Mouse (Mus musculus): ENCODE measurements around the gene Prkd1. TPM values are rescaled to one million over a fixed set of nuclear protein-coding genes. Genes with fewer than 3 reads are reported as not detected.

Prkd1 gene
- total and polyA plus RNA-seq, 3 experiments: not detected

DNA sequence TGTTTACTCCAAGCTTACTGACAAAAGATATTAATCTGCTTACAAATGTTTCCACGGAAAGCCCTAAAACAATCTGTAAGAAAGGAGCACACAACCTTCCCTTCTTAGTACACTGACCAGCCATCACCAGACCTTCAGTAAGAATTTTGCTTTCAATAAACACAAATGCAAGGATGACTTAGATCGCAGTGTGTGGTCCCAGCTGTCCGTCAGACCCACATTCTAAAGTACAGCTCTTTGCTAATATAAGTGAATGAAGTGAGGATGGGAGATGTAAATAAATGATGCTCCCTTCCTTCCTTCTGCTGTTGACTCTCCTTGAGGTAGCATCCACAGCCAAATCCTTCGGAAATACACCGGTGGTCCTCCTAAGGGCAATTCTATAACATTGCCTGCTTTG, 108.1 kb downstream of the Prkd1 start:
- no peak for DNase-seq (ENCODE audit: extremely low read depth)
- Histone ChIP-seq H3K4me2 (ENCODE audit: insufficient read depth, low read depth, poor library complexity, severe bottlenecking) (no peak overlapping the region), H3K27me3 (replicated peaks) (no peaks in the 10 kb centered on the region), H3K27ac (ENCODE audit: insufficient read depth, low read depth) (no peak overlapping the region), H3K9ac (ENCODE audit: insufficient read depth, low read depth) (no peak overlapping the region), H3K4me3 (replicated peaks in 1 of 3; ENCODE audit: low read depth in 2 of 3, low read length in 2 of 3, poor library complexity in 1 of 3) (no peak overlapping the region), H3K4me1 (ENCODE audit: control insufficient read depth in 1 of 2, insufficient read depth in 2 of 2) (no peaks in the 10 kb centered on the region), H3K9me3 (replicated peaks; ENCODE audit: low read length) (peaks cover 48% of the 10 kb centered on the region), H3K79me2 (replicated peaks; ENCODE audit: control insufficient read depth, extremely low read depth, insufficient read depth, poor library complexity, severe bottlenecking) (no peaks in the 10 kb centered on the region), H3K36me3 (replicated peaks in 1 of 2; ENCODE audit: control insufficient read depth in 1 of 2, insufficient read depth in 1 of 2, low read length in 1 of 2) (no peaks in the 10 kb centered on the region)
- dilution Hi-C loops (cut with MboI; ENCODE audit: extremely low pct_ligation_motif_present, extremely low pct_unique_long_range_greater_than_20kb, low sequenced_read_pairs) (no loop called here), in situ Hi-C loops (cut with MboI; ENCODE audit: low pct_ligation_motif_present, low pct_unique_long_range_greater_than_20kb, low sequenced_read_pairs) (no loop called here)
- no peak for TF ChIP-seq POLR2A (IDR thresholded peaks at IDR 0.05; ENCODE audit: low read depth, low read length)
- TF ChIP-seq CHD1 (IDR thresholded peaks at IDR 0.05; ENCODE audit: low read depth, low read length): no peak
- no peak for TF ChIP-seq TCF12 (IDR thresholded peaks at IDR 0.05; ENCODE audit: low read depth, low read length)
- TF ChIP-seq ZC3H11A (IDR thresholded peaks at IDR 0.05; ENCODE audit: low read depth, low read length): no peak
- TF ChIP-seq NRF1 (IDR thresholded peaks at IDR 0.05; ENCODE audit: low read depth, low read length): no peak
- no peak for TF ChIP-seq NELFE (IDR thresholded peaks at IDR 0.05; ENCODE audit: low read depth, low read length)
- no peak for TF ChIP-seq ZNF384 (IDR thresholded peaks at IDR 0.05; ENCODE audit: low read depth, low read length)
- TF ChIP-seq PAX5 (IDR thresholded peaks at IDR 0.05; ENCODE audit: low read length): no peak
- TF ChIP-seq TBP (conservative IDR thresholded peaks at IDR 0.05; ENCODE audit: low read depth, low read length): no peak
- no peak for TF ChIP-seq EP300 (IDR thresholded peaks at IDR 0.05; ENCODE audit: low read length)
- no peak for TF ChIP-seq ELF1 (IDR thresholded peaks at IDR 0.05; ENCODE audit: low read depth, low read length)
- TF ChIP-seq HCFC1 (IDR thresholded peaks at IDR 0.05; ENCODE audit: low read depth, low read length): no peak
- no peak for TF ChIP-seq MAFK (IDR thresholded peaks at IDR 0.05; ENCODE audit: insufficient replicate concordance, low read length)
- TF ChIP-seq UBTF (IDR thresholded peaks at IDR 0.05; ENCODE audit: low read depth, low read length): no peak

DNA sequence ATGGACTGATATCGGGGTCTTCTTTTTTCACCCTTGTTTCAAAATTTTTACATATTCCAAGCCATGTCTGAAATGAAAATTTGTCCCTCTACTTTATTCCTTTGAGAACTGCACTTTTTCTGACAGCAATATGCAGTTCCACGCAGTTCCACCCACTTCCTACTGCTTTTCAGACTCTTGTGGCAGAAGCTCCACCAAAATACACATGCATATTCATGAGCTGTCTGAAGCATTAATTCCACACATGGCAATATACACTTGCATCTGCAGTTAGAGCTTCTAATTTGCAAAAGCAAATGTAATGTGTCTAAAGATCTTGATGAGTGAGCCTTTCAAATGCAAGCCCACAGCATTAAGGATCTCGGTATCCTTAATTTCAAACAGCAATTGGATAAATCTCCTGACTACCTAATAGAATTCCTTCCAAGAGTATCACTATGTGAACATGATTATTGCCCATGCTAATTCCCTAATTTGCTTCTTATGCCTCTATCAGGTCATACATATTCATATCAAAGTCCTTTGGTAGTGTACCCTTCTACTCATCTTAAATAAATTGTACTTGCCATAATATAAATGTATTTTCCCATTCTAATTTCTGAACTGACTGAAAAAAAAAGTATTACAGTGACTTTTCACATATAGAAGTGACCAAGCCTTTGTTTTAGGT, 110.5 kb downstream of the Prkd1 start:
- Histone ChIP-seq H3K9ac (ENCODE audit: insufficient read depth, low read depth) (no peak overlapping the region), H3K79me2 (replicated peaks; ENCODE audit: control insufficient read depth, extremely low read depth, insufficient read depth, poor library complexity, severe bottlenecking) (no peaks in the 10 kb centered on the region), H3K27me3 (replicated peaks) (no peaks in the 10 kb centered on the region), H3K4me2 (ENCODE audit: insufficient read depth, low read depth, poor library complexity, severe bottlenecking) (no peak overlapping the region), H3K4me1 (ENCODE audit: control insufficient read depth in 1 of 2, insufficient read depth in 2 of 2) (no peaks in the 10 kb centered on the region), H3K27ac (ENCODE audit: insufficient read depth, low read depth) (no peak overlapping the region), H3K4me3 (replicated peaks in 1 of 3; ENCODE audit: low read depth in 2 of 3, low read length in 2 of 3, poor library complexity in 1 of 3) (no peak overlapping the region), H3K9me3 (replicated peaks; ENCODE audit: low read length) (peaks cover 34% of the 10 kb centered on the region), H3K36me3 (replicated peaks in 1 of 2; ENCODE audit: control insufficient read depth in 1 of 2, insufficient read depth in 1 of 2, low read length in 1 of 2) (no peaks in the 10 kb centered on the region)
- no peak for DNase-seq (ENCODE audit: extremely low read depth)
- dilution Hi-C loops (cut with MboI; ENCODE audit: extremely low pct_ligation_motif_present, extremely low pct_unique_long_range_greater_than_20kb, low sequenced_read_pairs): no loop called here
- in situ Hi-C loops (cut with MboI; ENCODE audit: low pct_ligation_motif_present, low pct_unique_long_range_greater_than_20kb, low sequenced_read_pairs): no loop called here
- TF ChIP-seq IRF4 (IDR thresholded peaks at IDR 0.05; ENCODE audit: low read depth, low read length) (no peak), TCF12 (IDR thresholded peaks at IDR 0.05; ENCODE audit: low read depth, low read length) (no peak), TBP (conservative IDR thresholded peaks at IDR 0.05; ENCODE audit: low read depth, low read length) (no peak), BHLHE40 (IDR thresholded peaks at IDR 0.05; ENCODE audit: low read depth, low read length) (no peak), ZMIZ1 (IDR thresholded peaks at IDR 0.05; ENCODE audit: low read depth, low read length) (no peak), JUN (IDR thresholded peaks at IDR 0.05; ENCODE audit: insufficient read depth, low read depth, low read length) (no peak), MAX (IDR thresholded peaks at IDR 0.05; ENCODE audit: low read length) (no peak), MYC (IDR thresholded peaks at IDR 0.05; ENCODE audit: low read depth, low read length) (no peak), NELFE (IDR thresholded peaks at IDR 0.05; ENCODE audit: low read depth, low read length) (no peak), RAD21 (IDR thresholded peaks at IDR 0.05; ENCODE audit: low read depth, low read length) (no peak), MXI1 (IDR thresholded peaks at IDR 0.05; ENCODE audit: low read depth, low read length) (no peak), SIN3A (IDR thresholded peaks at IDR 0.05; ENCODE audit: low read length) (no peak)

Measured in CH12.LX (cell line).